Mouse (Mus musculus) stomach, embryonic 16.5 days (tissue): ENCODE results near the gene Ly86. TPM values are rescaled to one million over a fixed set of nuclear protein-coding genes. Genes with fewer than 3 reads are reported as not detected.

ENCODE experiments used
- ATAC-seq: fragments of 200-750 bp; cut with Nextera tagmentation; 2 replicates; pipeline ENCODE4 v1.8.0; 2017; ENCODE audit warnings: moderate number of reproducible peaks, moderate TSS enrichment; ENCODE audit not compliant: insufficient read depth, low FRiP score
- H3K27ac ChIP-seq: fragments of 300-500 bp; sonication (generic); 2 replicates; pipeline ENCODE4 v1.5.1; 2014; ENCODE audit warnings: low read length
- H3K27me3 ChIP-seq: fragments of 300-500 bp; sonication (generic); 2 replicates; pipeline ENCODE4 v1.6.1; 2014; ENCODE audit warnings: low read length, control low read depth, mixed read lengths; ENCODE audit not compliant: control insufficient read depth, insufficient read depth
- H3K36me3 ChIP-seq: fragments of 300-500 bp; sonication (generic); 2 replicates; pipeline ENCODE4 v1.6.1; 2014; ENCODE audit warnings: low read length; ENCODE audit not compliant: control insufficient read depth, insufficient read depth
- H3K4me1 ChIP-seq: fragments of 300-500 bp; sonication (generic); 2 replicates; pipeline ENCODE4 v1.6.1; 2014; ENCODE audit warnings: low read length, control low read depth, mixed read lengths; ENCODE audit not compliant: control insufficient read depth, insufficient read depth
- H3K4me2 ChIP-seq: fragments of 300-500 bp; sonication (generic); 2 replicates; pipeline ENCODE4 v1.6.1; 2014; ENCODE audit warnings: low read depth, low read length, mixed read lengths
- H3K4me3 ChIP-seq: fragments of 300-500 bp; sonication (generic); replicated peaks from 2 replicates; pipeline ENCODE4 v1.5.1; 2014; ENCODE audit warnings: mild to moderate bottlenecking, low read length
- H3K9ac ChIP-seq: fragments of 300-500 bp; sonication (generic); 2 replicates; pipeline ENCODE4 v1.6.1; 2014; ENCODE audit warnings: low read length
- H3K9me3 ChIP-seq: fragments of 300-500 bp; sonication (generic); replicated peaks from 2 replicates; pipeline ENCODE4 v1.6.1; 2016; ENCODE audit warnings: low read length, control low read depth; ENCODE audit not compliant: control insufficient read depth
- WGBS: fragments of 180-500 bp; shearing (Covaris S2); extraction: QIAGEN DNeasy Blood & Tissue Kit; methylation state at CpG from one replicate; pipeline ENCODE4 v1.1.7; 2014; 5-methylcytosine and 5-hydroxymethylcytosine counted together
- polyA plus RNA-seq: library from polyadenylated mRNA; unstranded; fragments of >200 nt; fragmentation: Nextera tagmentation; extraction: Ambion mirVana; gene quantifications from 2 replicates; pipeline ENCODE4 v1.2.1, GENCODE M21; 2015

Gene Ly86
- polyA plus RNA-seq, 1 experiment from 2014 or later = 10.1 TPM

- Histone ChIP-seq H3K9ac (no peak overlapping the region), H3K4me3 (no peak overlapping the region)
- ATAC-seq = no peak
These were observed 13.1 kb downstream of the Ly86 start for GRCm38 (mm10) chr13:37358112-37358511.

GRCm38 (mm10) chr13:37361249-37361648 lies 16.2 kb downstream of the Ly86 start:
- no peak for ATAC-seq
- no peak overlapping the region for H3K9ac ChIP-seq
- H3K4me3 ChIP-seq = no peak overlapping the region
- H3K36me3 ChIP-seq = no peaks in the 10 kb centered on the region
- 33% methylated on average over 1 of the region's 1 CpGs for WGBS
- H3K9me3 ChIP-seq = no peaks in the 10 kb centered on the region
- H3K27me3 ChIP-seq = no peaks in the 10 kb centered on the region
- no peaks in the 10 kb centered on the region for H3K4me1 ChIP-seq
- H3K27ac ChIP-seq = no peak overlapping the region
- no peak overlapping the region for H3K4me2 ChIP-seq

More at GRCm38 (mm10) chr13:37358112-37358511, 13.1 kb downstream of the Ly86 start:
- Histone ChIP-seq H3K4me2 (no peak overlapping the region), H3K27ac (no peak overlapping the region), H3K4me1 (no peaks in the 10 kb centered on the region), H3K36me3 (no peaks in the 10 kb centered on the region), H3K27me3 (no peaks in the 10 kb centered on the region), H3K9me3 (no peaks in the 10 kb centered on the region)
- 84% methylated on average over 2 of the region's 2 CpGs for WGBS

- 51% methylated on average over 5 of the region's 5 CpGs for WGBS
- H3K27ac ChIP-seq = no peak overlapping the region
- H3K9ac ChIP-seq = no peak overlapping the region
- H3K9me3 ChIP-seq = no peaks in the 10 kb centered on the region
- no peaks in the 10 kb centered on the region for H3K36me3 ChIP-seq
- no peaks in the 10 kb centered on the region for H3K4me1 ChIP-seq
- no peak overlapping the region for H3K4me2 ChIP-seq
- H3K27me3 ChIP-seq = no peaks in the 10 kb centered on the region
- H3K4me3 ChIP-seq = no peak overlapping the region
- ATAC-seq = no peak
These were observed 19.3 kb downstream of the Ly86 start for GRCm38 (mm10) chr13:37364351-37364750.

- Histone ChIP-seq H3K4me1 (no peaks in the 10 kb centered on the region), H3K9ac (no peak overlapping the region), H3K9me3 (no peaks in the 10 kb centered on the region), H3K36me3 (no peaks in the 10 kb centered on the region), H3K27ac (no peak overlapping the region), H3K27me3 (no peaks in the 10 kb centered on the region), H3K4me3 (no peak overlapping the region), H3K4me2 (no peak overlapping the region)
- 72% methylated on average over 5 of the region's 5 CpGs for WGBS
- no peak for ATAC-seq
These were observed 31.4 kb downstream of the Ly86 start for GRCm38 (mm10) chr13:37376411-37376810.

- Histone ChIP-seq H3K27me3 (no peaks in the 10 kb centered on the region), H3K36me3 (no peaks in the 10 kb centered on the region), H3K4me1 (no peaks in the 10 kb centered on the region), H3K4me3 (no peak overlapping the region), H3K9ac (no peak overlapping the region), H3K27ac (no peak overlapping the region), H3K4me2 (no peak overlapping the region), H3K9me3 (no peaks in the 10 kb centered on the region)
- no peak for ATAC-seq
- 61% methylated on average over 9 of the region's 9 CpGs for whole genome bisulfite sequencing
These were observed 43.5 kb downstream of the Ly86 start for GRCm38 (mm10) chr13:37388222-37389202.

- Histone ChIP-seq H3K9me3 (no peaks in the 10 kb centered on the region), H3K4me1 (no peaks in the 10 kb centered on the region), H3K27ac (no peak overlapping the region), H3K27me3 (no peaks in the 10 kb centered on the region), H3K36me3 (no peaks in the 10 kb centered on the region), H3K4me2 (no peak overlapping the region), H3K4me3 (no peak overlapping the region), H3K9ac (no peak overlapping the region)
- 52% methylated on average over 5 of the region's 5 CpGs for WGBS
- no peak for ATAC-seq
These were observed 44.3 kb downstream of the Ly86 start for GRCm38 (mm10) chr13:37389296-37389695.

- no peaks in the 10 kb centered on the region for H3K36me3 ChIP-seq
- H3K4me2 ChIP-seq = no peak overlapping the region
- H3K4me1 ChIP-seq = no peaks in the 10 kb centered on the region
- WGBS = 78% methylated on average over 4 of the region's 4 CpGs
- H3K27ac ChIP-seq = no peak overlapping the region
- H3K9ac ChIP-seq = no peak overlapping the region
- no peak overlapping the region for H3K4me3 ChIP-seq
- no peaks in the 10 kb centered on the region for H3K9me3 ChIP-seq
- no peak for ATAC-seq
- H3K27me3 ChIP-seq = no peaks in the 10 kb centered on the region
These were observed 53.8 kb downstream of the Ly86 start for GRCm38 (mm10) chr13:37398791-37399190.

- Histone ChIP-seq H3K27ac (no peak overlapping the region), H3K36me3 (no peaks in the 10 kb centered on the region), H3K4me1 (no peaks in the 10 kb centered on the region), H3K4me2 (no peak overlapping the region), H3K9me3 (no peaks in the 10 kb centered on the region), H3K4me3 (no peak overlapping the region), H3K9ac (no peak overlapping the region), H3K27me3 (no peaks in the 10 kb centered on the region)
- no peak for ATAC-seq
- WGBS = 90% methylated on average over 8 of the region's 8 CpGs
These were observed 54.3 kb downstream of the Ly86 start for GRCm38 (mm10) chr13:37399340-37399739.

GRCm38 (mm10) chr13:37402421-37402820 lies 57.4 kb downstream of the Ly86 start:
- H3K27ac ChIP-seq = no peak overlapping the region
- H3K4me2 ChIP-seq = no peak overlapping the region
- H3K27me3 ChIP-seq = no peaks in the 10 kb centered on the region
- WGBS = 52% methylated on average over 3 of the region's 3 CpGs
- no peaks in the 10 kb centered on the region for H3K9me3 ChIP-seq
- H3K4me3 ChIP-seq = no peak overlapping the region
- H3K36me3 ChIP-seq = no peaks in the 10 kb centered on the region
- no peaks in the 10 kb centered on the region for H3K4me1 ChIP-seq
- no peak overlapping the region for H3K9ac ChIP-seq
- no peak for ATAC-seq
